Mouse (Mus musculus) G1E (cell line): ENCODE results near the gene Ccdc61.

Experiments used
- CTCF ChIP-seq: IDR thresholded peaks from 2 replicates; pipeline ENCODE4 v1.5.1; 2012; ENCODE audit warnings: low read depth, low read length, inconsistent platforms, mixed read lengths
- GATA2 ChIP-seq: IDR thresholded peaks from 2 replicates; pipeline ENCODE4 v1.6.1; 2012; ENCODE audit warnings: low read depth, low read length, inconsistent platforms, borderline replicate concordance
- POLR2AphosphoS5 ChIP-seq: IDR thresholded peaks from 2 replicates; pipeline ENCODE4 v1.6.1; 2012; ENCODE audit warnings: low read depth, low read length, inconsistent platforms; ENCODE audit not compliant: insufficient replicate concordance
- TAL1 ChIP-seq: conservative IDR thresholded peaks from 2 replicates; pipeline ENCODE4 v1.6.1; 2012; ENCODE audit warnings: low read depth, low read length, inconsistent platforms, mixed read lengths

DNA sequence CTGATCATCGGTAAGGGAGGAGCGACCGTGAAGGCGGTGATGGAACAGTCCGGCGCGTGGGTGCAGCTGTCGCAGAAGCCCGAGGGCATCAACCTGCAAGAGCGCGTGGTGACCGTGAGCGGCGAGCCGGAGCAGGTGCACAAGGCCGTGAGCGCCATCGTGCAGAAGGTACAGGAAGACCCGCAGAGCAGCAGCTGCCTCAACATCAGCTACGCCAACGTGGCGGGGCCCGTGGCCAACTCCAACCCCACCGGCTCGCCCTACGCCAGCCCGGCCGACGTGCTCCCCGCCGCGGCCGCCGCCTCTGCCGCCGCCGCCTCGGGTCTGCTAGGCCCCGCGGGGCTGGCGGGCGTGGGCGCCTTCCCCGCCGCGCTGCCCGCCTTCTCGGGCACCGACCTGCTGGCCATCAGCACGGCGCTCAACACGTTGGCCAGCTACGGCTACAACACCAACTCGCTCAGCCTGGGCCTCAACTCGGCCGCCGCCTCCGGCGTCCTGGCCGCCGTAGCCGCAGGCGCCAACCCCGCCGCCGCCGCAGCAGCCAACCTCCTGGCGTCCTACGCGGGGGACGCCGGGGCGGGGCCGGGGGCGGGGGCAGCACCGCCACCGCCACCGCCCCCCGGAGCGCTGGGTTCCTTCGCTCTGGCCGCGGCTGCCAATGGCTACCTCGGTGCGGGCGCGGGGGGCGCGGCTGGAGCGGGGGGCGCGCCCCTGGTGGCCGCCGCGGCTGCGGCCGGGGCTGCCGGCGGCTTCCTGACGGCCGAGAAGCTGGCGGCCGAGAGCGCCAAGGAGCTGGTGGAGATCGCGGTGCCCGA lies 47.6 kb upstream of the Ccdc61 start:
- no peak for TF ChIP-seq CTCF
- no peak for TF ChIP-seq POLR2AphosphoS5
- no peak for TF ChIP-seq GATA2
- no peak for TF ChIP-seq TAL1
